Mouse (Mus musculus): Measurements from ENCODE around the gene Muc2. TPM values are rescaled to one million over a fixed set of nuclear protein-coding genes. Genes with fewer than 3 reads are reported as not detected.

The Muc2 gene
- total RNA-seq (2012; rRNA removed) = not detected in 2 replicates
- total RNA-seq (2014; rRNA removed) = not detected in 2 replicates
- polyA plus RNA-seq (2012; ENCODE audit: insufficient read length, low read depth) = not detected in 2 replicates

- no peaks in the 10 kb centered on the region for H3K9me3 ChIP-seq (replicated peaks; ENCODE audit: low read length)
- H3K4me2 ChIP-seq (ENCODE audit: insufficient read depth, low read depth, poor library complexity, severe bottlenecking) = no peak within 1 kb of the TSS
- peaks cover 99% of the 10 kb centered on the region for H3K27me3 ChIP-seq (replicated peaks)
- H3K79me2 ChIP-seq (replicated peaks; ENCODE audit: control insufficient read depth, extremely low read depth, insufficient read depth, poor library complexity, severe bottlenecking) = no peaks in the 10 kb centered on the region
- in situ Hi-C loops (cut with MboI; ENCODE audit: low pct_ligation_motif_present, low pct_unique_long_range_greater_than_20kb, low sequenced_read_pairs) = no loop called here
- no peak within 1 kb of the TSS for H3K27ac ChIP-seq (ENCODE audit: insufficient read depth, low read depth)
- dilution Hi-C loops (cut with MboI; ENCODE audit: extremely low pct_ligation_motif_present, extremely low pct_unique_long_range_greater_than_20kb, low sequenced_read_pairs) = no loop called here
- no peak within 1 kb of the TSS for H3K4me3 ChIP-seq (replicated peaks in 1 of 3; ENCODE audit: low read depth in 2 of 3, low read length in 2 of 3, poor library complexity in 1 of 3)
- H3K36me3 ChIP-seq (replicated peaks in 1 of 2; ENCODE audit: control insufficient read depth in 1 of 2, insufficient read depth in 1 of 2, low read length in 1 of 2) = no peaks in the 10 kb centered on the region
- H3K9ac ChIP-seq (ENCODE audit: insufficient read depth, low read depth) = no peak within 1 kb of the TSS
- TF ChIP-seq MEF2A (IDR thresholded peaks at IDR 0.05; ENCODE audit: borderline replicate concordance, low read depth, low read length) (no peak), PAX5 (IDR thresholded peaks at IDR 0.05; ENCODE audit: low read length) (no peak), MAZ (IDR thresholded peaks at IDR 0.05; ENCODE audit: low read depth, low read length) (no peak), ETS1 (conservative IDR thresholded peaks at IDR 0.05; ENCODE audit: low read depth, low read length) (no peak), CHD1 (IDR thresholded peaks at IDR 0.05; ENCODE audit: low read depth, low read length) (no peak), SMC3 (IDR thresholded peaks at IDR 0.05; ENCODE audit: low read depth, low read length) (no peak), SIN3A (IDR thresholded peaks at IDR 0.05; ENCODE audit: low read length) (no peak), KAT2A (IDR thresholded peaks at IDR 0.05; ENCODE audit: insufficient replicate concordance, low read length) (no peak), MAFK (IDR thresholded peaks at IDR 0.05; ENCODE audit: insufficient replicate concordance, low read length) (no peak), TCF12 (IDR thresholded peaks at IDR 0.05; ENCODE audit: low read depth, low read length) (no peak), POLR2AphosphoS2 (IDR thresholded peaks at IDR 0.05; ENCODE audit: low read depth, low read length) (no peak), RCOR1 (conservative IDR thresholded peaks at IDR 0.05; ENCODE audit: low read depth, low read length) (no peak)
- no peak for DNase-seq (ENCODE audit: extremely low read depth)
- no peaks in the 10 kb centered on the region for H3K4me1 ChIP-seq (ENCODE audit: control insufficient read depth in 1 of 2, insufficient read depth in 2 of 2)
These were observed at the start of gene Muc2 for GRCm38 (mm10) chr7:141690040-141690439. Gene Muc2, plus strand, starts transcription at chr7:141690340.

GRCm38 (mm10) chr7:141642375-141642774 lies 47.8 kb upstream of the Muc2 start:
- H3K9ac ChIP-seq (ENCODE audit: insufficient read depth, low read depth) = no peak overlapping the region
- H3K4me3 ChIP-seq (replicated peaks in 1 of 3; ENCODE audit: low read depth in 2 of 3, low read length in 2 of 3, poor library complexity in 1 of 3) = no peak overlapping the region
- no peaks in the 10 kb centered on the region for H3K36me3 ChIP-seq (replicated peaks in 1 of 2; ENCODE audit: control insufficient read depth in 1 of 2, insufficient read depth in 1 of 2, low read length in 1 of 2)
- H3K27me3 ChIP-seq (replicated peaks) = peaks cover 44% of the 10 kb centered on the region
- no peak overlapping the region for H3K4me2 ChIP-seq (ENCODE audit: insufficient read depth, low read depth, poor library complexity, severe bottlenecking)
- no peaks in the 10 kb centered on the region for H3K79me2 ChIP-seq (replicated peaks; ENCODE audit: control insufficient read depth, extremely low read depth, insufficient read depth, poor library complexity, severe bottlenecking)
- in situ Hi-C loops (cut with MboI; ENCODE audit: low pct_ligation_motif_present, low pct_unique_long_range_greater_than_20kb, low sequenced_read_pairs) (no loop called here), dilution Hi-C loops (cut with MboI; ENCODE audit: extremely low pct_ligation_motif_present, extremely low pct_unique_long_range_greater_than_20kb, low sequenced_read_pairs) (no loop called here)
- no peaks in the 10 kb centered on the region for H3K9me3 ChIP-seq (replicated peaks; ENCODE audit: low read length)
- TF ChIP-seq MEF2A (IDR thresholded peaks at IDR 0.05; ENCODE audit: borderline replicate concordance, low read depth, low read length) = no peak
- no peak for TF ChIP-seq CHD1 (IDR thresholded peaks at IDR 0.05; ENCODE audit: low read depth, low read length)
- no peak for TF ChIP-seq UBTF (IDR thresholded peaks at IDR 0.05; ENCODE audit: low read depth, low read length)
- no peak for TF ChIP-seq ZC3H11A (IDR thresholded peaks at IDR 0.05; ENCODE audit: low read depth, low read length)
- no peak for TF ChIP-seq E2F4 (IDR thresholded peaks at IDR 0.05; ENCODE audit: insufficient replicate concordance, low read depth, low read length)
- no peak for TF ChIP-seq SIN3A (IDR thresholded peaks at IDR 0.05; ENCODE audit: low read length)
- TF ChIP-seq USF2 (conservative IDR thresholded peaks at IDR 0.05; ENCODE audit: low read depth, low read length) = no peak
- no peak for TF ChIP-seq CHD2 (IDR thresholded peaks at IDR 0.05; ENCODE audit: low read length)
- no peak for TF ChIP-seq ZKSCAN1 (IDR thresholded peaks at IDR 0.05; ENCODE audit: borderline replicate concordance, low read depth, low read length)
- TF ChIP-seq ELF1 (IDR thresholded peaks at IDR 0.05; ENCODE audit: low read depth, low read length) = no peak
- no peak for TF ChIP-seq NRF1 (IDR thresholded peaks at IDR 0.05; ENCODE audit: low read depth, low read length)
- TF ChIP-seq POLR2AphosphoS2 (IDR thresholded peaks at IDR 0.05; ENCODE audit: low read depth, low read length) = no peak
- TF ChIP-seq CTCF (conservative IDR thresholded peaks at IDR 0.05 in 1 of 2, IDR thresholded peaks at IDR 0.05 in 1 of 2; ENCODE audit: low read depth in 2 of 2, low read length in 2 of 2) = no peak
- no peak for TF ChIP-seq PAX5 (IDR thresholded peaks at IDR 0.05; ENCODE audit: low read length)
- TF ChIP-seq MXI1 (IDR thresholded peaks at IDR 0.05; ENCODE audit: low read depth, low read length) = no peak
- no peak for TF ChIP-seq TBP (conservative IDR thresholded peaks at IDR 0.05; ENCODE audit: low read depth, low read length)
- no peak for TF ChIP-seq RAD21 (IDR thresholded peaks at IDR 0.05; ENCODE audit: low read depth, low read length)
- TF ChIP-seq ZNF384 (IDR thresholded peaks at IDR 0.05; ENCODE audit: low read depth, low read length) = no peak
- no peak for TF ChIP-seq POLR2A (IDR thresholded peaks at IDR 0.05; ENCODE audit: low read depth, low read length)
- TF ChIP-seq NELFE (IDR thresholded peaks at IDR 0.05; ENCODE audit: low read depth, low read length) = no peak
- no peak for DNase-seq (ENCODE audit: extremely low read depth)
- no peak overlapping the region for H3K27ac ChIP-seq (ENCODE audit: insufficient read depth, low read depth)
- no peaks in the 10 kb centered on the region for H3K4me1 ChIP-seq (ENCODE audit: control insufficient read depth in 1 of 2, insufficient read depth in 2 of 2)
